Mouse (Mus musculus) stomach, postnatal 0 days (tissue): ENCODE data around the gene Mthfd1.

Source experiments
- CTCF ChIP-seq: IDR thresholded peaks from 2 replicates; pipeline ENCODE4 v1.5.1; 2016; ENCODE audit warnings: antibody characterized with exemption, low read depth, mild to moderate bottlenecking, moderate library complexity
- EP300 ChIP-seq: optimal IDR thresholded peaks from 2 replicates; pipeline ENCODE3; 2016; ENCODE audit warnings: antibody characterized with exemption

GRCm38 (mm10) chr12:76268686-76269085 lies 13.6 kb downstream of the Mthfd1 start:
- TF ChIP-seq CTCF (no peak), EP300 (no peak)
